Mouse (Mus musculus) hindbrain, postnatal 0 days (tissue): Measurements from ENCODE around the gene Apob. TPM values are rescaled to one million over a fixed set of nuclear protein-coding genes. Genes with fewer than 3 reads are reported as not detected.

Source experiments
- ATAC-seq: fragments of 200-750 bp; cut with Nextera tagmentation; 2 replicates; pipeline ENCODE4 v1.8.0; 2017; ENCODE audit warnings: mild to moderate bottlenecking, moderate TSS enrichment, moderate library complexity
- DNase-seq: peaks from one replicate; pipeline ENCODE4 v3.0.0-alpha.2; 2015; ENCODE audit warnings: low spot score
- H3K27ac ChIP-seq: fragments of 300-500 bp; sonication (generic); 2 replicates; pipeline ENCODE4 v1.5.1; 2014; ENCODE audit warnings: mild to moderate bottlenecking
- H3K27me3 ChIP-seq: fragments of 300-500 bp; sonication (generic); 2 replicates; pipeline ENCODE4 v1.6.1; 2014; ENCODE audit warnings: low read length, mixed read lengths; ENCODE audit not compliant: insufficient read depth
- H3K36me3 ChIP-seq: fragments of 300-500 bp; sonication (generic); 2 replicates; pipeline ENCODE4 v1.6.1; 2014; ENCODE audit warnings: low read length, mixed read lengths; ENCODE audit not compliant: insufficient read depth
- H3K4me1 ChIP-seq: fragments of 300-500 bp; sonication (generic); 2 replicates; pipeline ENCODE4 v1.6.1; 2014; ENCODE audit warnings: antibody characterized with exemption, low read length, mixed read lengths; ENCODE audit not compliant: insufficient read depth
- H3K4me2 ChIP-seq: fragments of 300-500 bp; sonication (generic); 2 replicates; pipeline ENCODE4 v1.6.1; 2014; ENCODE audit warnings: low read depth, mild to moderate bottlenecking, low read length, moderate library complexity, mixed read lengths
- H3K4me3 ChIP-seq: fragments of 300-500 bp; sonication (generic); 2 replicates; pipeline ENCODE4 v1.5.1; 2014; ENCODE audit warnings: low read length
- H3K9ac ChIP-seq: fragments of 300-500 bp; sonication (generic); replicated peaks from 2 replicates; pipeline ENCODE4 v1.6.1; 2014; ENCODE audit warnings: mild to moderate bottlenecking, low read length, moderate library complexity, mixed read lengths
- H3K9me3 ChIP-seq: fragments of 300-500 bp; sonication (generic); 2 replicates; pipeline ENCODE4 v1.6.1; 2016; ENCODE audit warnings: low read length, mixed read lengths
- CTCF ChIP-seq: IDR thresholded peaks from 2 replicates; pipeline ENCODE4 v1.5.1; 2016; ENCODE audit warnings: antibody characterized with exemption, control low read depth, low read depth
- WGBS: fragments of 180-500 bp; shearing (Covaris S2); extraction: QIAGEN DNeasy Blood & Tissue Kit; methylation state at CpG from one replicate; pipeline ENCODE4 v1.1.7; 2014; 5-methylcytosine and 5-hydroxymethylcytosine counted together
- polyA plus RNA-seq: library from polyadenylated mRNA; unstranded; fragments of >200 nt; fragmentation: Nextera tagmentation; extraction: Ambion mirVana; gene quantifications from 2 replicates; pipeline ENCODE4 v1.2.1, GENCODE M21; 2015
- total RNA-seq: library from RNA; depleted of rRNA; stranded (reverse); fragments of >200 nt; gene quantifications from 2 replicates; pipeline ENCODE4 v1.2.3, GENCODE M21; 2014; rRNA removed

Apob gene
- total RNA-seq (0.16 and 0.32 TPM in 2 replicates), polyA plus RNA-seq (not detected in 2 replicates)

- ATAC-seq: no peak
Observed at GRCm38 (mm10) chr12:7977466-7978189, at the start of gene Apob. TSS of gene Apob (plus strand) at chr12:7977648.

GRCm38 (mm10) chr12:7932405-7932920 lies 45.0 kb upstream of the Apob start:
- Histone ChIP-seq H3K36me3 (no peaks in the 10 kb centered on the region), H3K9me3 (no peaks in the 10 kb centered on the region), H3K9ac (no peak overlapping the region), H3K4me3 (no peak overlapping the region), H3K27ac (no peak overlapping the region), H3K4me2 (no peak overlapping the region), H3K4me1 (no peaks in the 10 kb centered on the region), H3K27me3 (no peaks in the 10 kb centered on the region)
- TF ChIP-seq CTCF: no peak
- DNase-seq: no peak
- WGBS: 72% methylated on average over 4 of the region's 4 CpGs
- ATAC-seq: no peak

More at GRCm38 (mm10) chr12:7977466-7978189, at the start of gene Apob:
- WGBS: 91% methylated on average over 20 of the region's 20 CpGs
- Histone ChIP-seq H3K4me3 (no peak within 1 kb of the TSS), H3K4me2 (peak within 1 kb of the TSS; percentile 34), H3K27me3 (no peaks in the 10 kb centered on the region), H3K36me3 (no peaks in the 10 kb centered on the region), H3K27ac (no peak within 1 kb of the TSS), H3K9ac (no peak within 1 kb of the TSS), H3K4me1 (no peaks in the 10 kb centered on the region), H3K9me3 (no peaks in the 10 kb centered on the region)
- DNase-seq: no peak
- no peak for TF ChIP-seq CTCF

- no peak overlapping the region for H3K9ac ChIP-seq
- no peak for TF ChIP-seq CTCF
- ATAC-seq: no peak
- 91% methylated on average over 9 of the region's 9 CpGs for WGBS
- H3K9me3 ChIP-seq: no peaks in the 10 kb centered on the region
- no peak overlapping the region for H3K4me2 ChIP-seq
- no peak for DNase-seq
- no peak overlapping the region for H3K4me3 ChIP-seq
- H3K27ac ChIP-seq: no peak overlapping the region
- no peaks in the 10 kb centered on the region for H3K4me1 ChIP-seq
- no peaks in the 10 kb centered on the region for H3K27me3 ChIP-seq
- H3K36me3 ChIP-seq: no peaks in the 10 kb centered on the region
Observed at GRCm38 (mm10) chr12:7950098-7950745, 27.2 kb upstream of the Apob start.

- no peak for TF ChIP-seq CTCF
- Histone ChIP-seq H3K27ac (no peak overlapping the region), H3K27me3 (no peaks in the 10 kb centered on the region), H3K4me3 (no peak overlapping the region), H3K36me3 (no peaks in the 10 kb centered on the region), H3K9me3 (no peaks in the 10 kb centered on the region), H3K4me1 (no peaks in the 10 kb centered on the region), H3K9ac (no peak overlapping the region), H3K4me2 (no peak overlapping the region)
- 60% methylated on average over 1 of the region's 1 CpGs for WGBS
- ATAC-seq (no peak), DNase-seq (no peak)
Observed at GRCm38 (mm10) chr12:7958851-7959250, 18.6 kb upstream of the Apob start.

- WGBS: 58% methylated on average over 6 of the region's 6 CpGs
- Histone ChIP-seq H3K4me2 (no peak overlapping the region), H3K27me3 (no peaks in the 10 kb centered on the region), H3K4me3 (no peak overlapping the region), H3K9me3 (no peaks in the 10 kb centered on the region), H3K36me3 (no peaks in the 10 kb centered on the region), H3K9ac (no peak overlapping the region), H3K27ac (no peak overlapping the region), H3K4me1 (no peaks in the 10 kb centered on the region)
- ATAC-seq: no peak
- no peak for DNase-seq
- TF ChIP-seq CTCF: no peak
Observed at GRCm38 (mm10) chr12:7959310-7959918, 18.0 kb upstream of the Apob start.

GRCm38 (mm10) chr12:7962314-7962927 lies 15.0 kb upstream of the Apob start:
- TF ChIP-seq CTCF: no peak
- no peaks in the 10 kb centered on the region for H3K27me3 ChIP-seq
- WGBS: 44% methylated on average over 5 of the region's 5 CpGs
- no peaks in the 10 kb centered on the region for H3K9me3 ChIP-seq
- DNase-seq: peak; percentile 41
- H3K27ac ChIP-seq: no peak overlapping the region
- H3K4me2 ChIP-seq: no peak overlapping the region
- no peaks in the 10 kb centered on the region for H3K36me3 ChIP-seq
- ATAC-seq: no peak
- H3K4me1 ChIP-seq: no peaks in the 10 kb centered on the region
- no peak overlapping the region for H3K9ac ChIP-seq
- H3K4me3 ChIP-seq: no peak overlapping the region
